Mouse (Mus musculus): ENCODE data around the gene Bscl2.

- no peak for TF ChIP-seq ZC3H11A (IDR thresholded peaks at IDR 0.05; ENCODE audit: borderline replicate concordance, low read depth, low read length)
- no peak for TF ChIP-seq MAFK (IDR thresholded peaks at IDR 0.05; ENCODE audit: insufficient read depth, low read depth, low read length)
- TF ChIP-seq ZNF384 (IDR thresholded peaks at IDR 0.05; ENCODE audit: low read depth, low read length), result no peak
Measured at GRCm38 (mm10) chr19:8831262-8831661, 6.0 kb upstream of the Bscl2 start.
